Comparison of ENCODE assay signal across 22 mouse cellular contexts in genomic region chr8:104205292-104205691, GRCm38 (mm10). TPM values are rescaled to one million over a fixed set of nuclear protein-coding genes. Genes with fewer than 3 reads are reported as not detected.
DNase-seq lines count a peak whose midpoint lies in the region; ATAC-seq lines count a peak whose summit lies in the region.
"Had no signal": no experiment of that assay in that cellular context is flagged by ENCODE, and none has a peak within 500 bp of the region (broad histone marks: within the 10 kb centered on the region; RNA-seq: fewer than 3 reads in every experiment).

No protein-coding gene starts in this region.

- ATAC-seq in hindbrain, embryonic 12.5 days (ENCODE audit: low FRiP score): peak; percentile 40; the same call in 1 of the 2 replicates
- no peak for ATAC-seq in hindbrain, embryonic 14.5 days (ENCODE audit: low FRiP score)
- ATAC-seq in midbrain, embryonic 12.5 days (ENCODE audit: low FRiP score, low read depth): peak; percentile 27; the same call in 1 of the 2 replicates
- ATAC-seq in midbrain, embryonic 13.5 days: no peak
- ATAC-seq: CD4-positive, CD25-positive, alpha-beta regulatory T cell, adult 4 months; forebrain, embryonic 16.5 days; intestine, embryonic 16.5 days had no signal

- WGBS in hindbrain, embryonic 12.5 days: 43% methylated on average over 3 of the region's 3 CpGs
- WGBS in hindbrain, embryonic 14.5 days: 46% methylated on average over 3 of the region's 3 CpGs
- 69% methylated on average over 3 of the region's 3 CpGs for WGBS in midbrain, embryonic 12.5 days
- WGBS in midbrain, embryonic 13.5 days: 60% methylated on average over 3 of the region's 3 CpGs

- no peak overlapping the region for H3K9ac ChIP-seq in hindbrain, embryonic 12.5 days
- H3K9ac ChIP-seq in hindbrain, embryonic 14.5 days: no peak overlapping the region
- no peak overlapping the region for H3K9ac ChIP-seq in midbrain, embryonic 12.5 days (replicated peaks)
- no peak overlapping the region for H3K9ac ChIP-seq in midbrain, embryonic 13.5 days (replicated peaks)
- H3K9ac ChIP-seq: embryonic facial prominence, embryonic 13.5 days; forebrain, embryonic 12.5 days; heart, embryonic 12.5 days had no signal

- H3K27me3 ChIP-seq in hindbrain, embryonic 12.5 days: 0 out of 2 replicates have a peak, but pooled peaks cover 9% of the 10 kb centered on the region
- H3K27me3 ChIP-seq in hindbrain, embryonic 14.5 days (ENCODE audit: control insufficient read depth, insufficient read depth, low read length): no peaks in the 10 kb centered on the region
- no peaks in the 10 kb centered on the region for H3K27me3 ChIP-seq in midbrain, embryonic 12.5 days
- H3K27me3 ChIP-seq in midbrain, embryonic 13.5 days: no peaks in the 10 kb centered on the region
- H3K27me3 ChIP-seq: embryonic facial prominence, embryonic 13.5 days; forebrain, embryonic 12.5 days; heart, embryonic 12.5 days had no signal

- H3K4me2 ChIP-seq in hindbrain, embryonic 12.5 days (replicated peaks): no peak overlapping the region
- no peak overlapping the region for H3K4me2 ChIP-seq in hindbrain, embryonic 14.5 days (replicated peaks)
- no peak overlapping the region for H3K4me2 ChIP-seq in midbrain, embryonic 12.5 days (replicated peaks)
- H3K4me2 ChIP-seq in midbrain, embryonic 13.5 days (replicated peaks): no peak overlapping the region
- H3K4me2 ChIP-seq: embryonic facial prominence, embryonic 13.5 days; forebrain, embryonic 12.5 days; heart, embryonic 12.5 days had no signal

- no peak overlapping the region for H3K4me3 ChIP-seq in hindbrain, embryonic 12.5 days
- no peak overlapping the region for H3K4me3 ChIP-seq in hindbrain, embryonic 14.5 days (replicated peaks; ENCODE audit: low read length)
- H3K4me3 ChIP-seq in midbrain, embryonic 12.5 days: no peak overlapping the region
- H3K4me3 ChIP-seq in midbrain, embryonic 13.5 days (replicated peaks): no peak overlapping the region
- H3K4me3 ChIP-seq: embryonic facial prominence, embryonic 13.5 days; forebrain, embryonic 12.5 days; heart, embryonic 12.5 days had no signal

- peak; percentile 33 for DNase-seq in adrenal gland, postnatal 14 days
- DNase-seq in adrenal gland, adult 18-20 months (ENCODE audit: low spot score in 2 of 2): no peak
- no peak for DNase-seq in hindbrain, embryonic 14.5 days (ENCODE audit: low spot score)
- DNase-seq in Muller cell, postnatal 12 days (ENCODE audit: inconsistent ontology term): no peak
- DNase-seq: adrenal gland, adult 8-10 months; B cell, adult 2 months; cerebellum, adult 11 months; cerebellum, adult 8-10 months; cerebellum, postnatal 14 days; gastrocnemius, postnatal 10 days; kidney, adult 2 months had no signal

- H3K27ac ChIP-seq in hindbrain, embryonic 12.5 days: no peak overlapping the region
- H3K27ac ChIP-seq in hindbrain, embryonic 14.5 days: no peak overlapping the region
- H3K27ac ChIP-seq in midbrain, embryonic 12.5 days (replicated peaks): no peak overlapping the region
- H3K27ac ChIP-seq in midbrain, embryonic 13.5 days: no peak overlapping the region
- H3K27ac ChIP-seq: embryonic facial prominence, embryonic 13.5 days; forebrain, embryonic 12.5 days had no signal

- H3K9me3 ChIP-seq in hindbrain, embryonic 12.5 days (replicated peaks): no peaks in the 10 kb centered on the region
- H3K9me3 ChIP-seq in hindbrain, embryonic 14.5 days (ENCODE audit: control insufficient read depth, low read length): no peaks in the 10 kb centered on the region; the same call in 1 of the 2 replicates
- no peaks in the 10 kb centered on the region for H3K9me3 ChIP-seq in midbrain, embryonic 12.5 days
- H3K9me3 ChIP-seq in midbrain, embryonic 13.5 days: no peaks in the 10 kb centered on the region
- H3K9me3 ChIP-seq: embryonic facial prominence, embryonic 13.5 days; G1E; heart, embryonic 12.5 days had no signal

- no peaks in the 10 kb centered on the region for H3K4me1 ChIP-seq in hindbrain, embryonic 12.5 days
- no peaks in the 10 kb centered on the region for H3K4me1 ChIP-seq in hindbrain, embryonic 14.5 days (replicated peaks; ENCODE audit: control insufficient read depth, insufficient read depth, low read length)
- H3K4me1 ChIP-seq in midbrain, embryonic 12.5 days: no peaks in the 10 kb centered on the region
- H3K4me1 ChIP-seq in midbrain, embryonic 13.5 days (replicated peaks): no peaks in the 10 kb centered on the region
- H3K4me1 ChIP-seq: embryonic facial prominence, embryonic 13.5 days; forebrain, embryonic 12.5 days; heart, embryonic 12.5 days had no signal

- H3K36me3 ChIP-seq in hindbrain, embryonic 12.5 days: no peaks in the 10 kb centered on the region
- no peaks in the 10 kb centered on the region for H3K36me3 ChIP-seq in hindbrain, embryonic 14.5 days (replicated peaks; ENCODE audit: control insufficient read depth, insufficient read depth)
- no peaks in the 10 kb centered on the region for H3K36me3 ChIP-seq in midbrain, embryonic 12.5 days
- H3K36me3 ChIP-seq in midbrain, embryonic 13.5 days: no peaks in the 10 kb centered on the region
- H3K36me3 ChIP-seq: embryonic facial prominence, embryonic 13.5 days; forebrain, embryonic 12.5 days; G1E; heart, embryonic 12.5 days had no signal

RNA-seq across cellular contexts. Expression of gene Bean1, which starts 35.0 kb away (rescaled TPM):
- total RNA-seq in adrenal gland, postnatal 14 days (2021): 7.1 and 10.3 TPM in 2 replicates
- 10 to 100 TPM in 1 of 2 experiments, 1 to 10 TPM in 1; 6.3 to 12.0 TPM for total RNA-seq in adrenal gland, adult 18-20 months (2021)
- polyA plus RNA-seq in hindbrain, embryonic 12.5 days (2016; fragmentation: Nextera tagmentation; extraction: Ambion mirVana): 2.2 and 2.6 TPM in 2 replicates
- 9.3 and 10.8 TPM in 2 replicates for polyA plus RNA-seq in hindbrain, embryonic 14.5 days (2014; fragmentation: Nextera tagmentation; extraction: Ambion mirVana)
- 0.80 and 1.6 TPM in 2 replicates for polyA plus RNA-seq in midbrain, embryonic 12.5 days (2016; fragmentation: Nextera tagmentation; extraction: Ambion mirVana)
- 1.8 and 2.0 TPM in 2 replicates for polyA plus RNA-seq in midbrain, embryonic 13.5 days (2015; fragmentation: Nextera tagmentation; extraction: Ambion mirVana)
- total RNA-seq: common myeloid progenitor, adult 5-6 weeks; G1E had no signal
- polyA plus RNA-seq: CD4-positive, CD25-positive, alpha-beta regulatory T cell, adult 4 months; G1E had no signal

RNA-seq across cellular contexts. Expression of gene Tk2, which starts 43.1 kb away (rescaled TPM):
- 41.9 and 49.5 TPM in 2 replicates for total RNA-seq in adrenal gland, postnatal 14 days (2021)
- total RNA-seq in adrenal gland, adult 18-20 months (2021): 10 to 100 TPM; 69.6 to 72.9 TPM
- polyA plus RNA-seq in hindbrain, embryonic 12.5 days (2016; fragmentation: Nextera tagmentation; extraction: Ambion mirVana): 37.8 and 38.4 TPM in 2 replicates
- 46.6 and 51.8 TPM in 2 replicates for polyA plus RNA-seq in hindbrain, embryonic 14.5 days (2014; fragmentation: Nextera tagmentation; extraction: Ambion mirVana)
- 38.2 and 42.5 TPM in 2 replicates for polyA plus RNA-seq in midbrain, embryonic 12.5 days (2016; fragmentation: Nextera tagmentation; extraction: Ambion mirVana)
- polyA plus RNA-seq in midbrain, embryonic 13.5 days (2015; fragmentation: Nextera tagmentation; extraction: Ambion mirVana): 43.1 and 46.3 TPM in 2 replicates

RNA-seq across cellular contexts. Expression of gene Cklf, which starts 45.4 kb away (rescaled TPM):
- 63.6 and 75.7 TPM in 2 replicates for total RNA-seq in adrenal gland, postnatal 14 days (2021)
- total RNA-seq in adrenal gland, adult 18-20 months (2021): 10 to 100 TPM; 66.6 to 78.6 TPM
- polyA plus RNA-seq in hindbrain, embryonic 12.5 days (2016; fragmentation: Nextera tagmentation; extraction: Ambion mirVana): 40.7 and 48.2 TPM in 2 replicates
- polyA plus RNA-seq in hindbrain, embryonic 14.5 days (2014; fragmentation: Nextera tagmentation; extraction: Ambion mirVana): 28.6 and 35.1 TPM in 2 replicates
- 35.4 and 37.7 TPM in 2 replicates for polyA plus RNA-seq in midbrain, embryonic 12.5 days (2016; fragmentation: Nextera tagmentation; extraction: Ambion mirVana)
- polyA plus RNA-seq in midbrain, embryonic 13.5 days (2015; fragmentation: Nextera tagmentation; extraction: Ambion mirVana): 34.4 and 36.5 TPM in 2 replicates

Comparison
In these comparisons a context has a peak if more than half of its experiments do, and no peak if none do; other contexts are left out.
1. ATAC-seq: peak in hindbrain, embryonic 12.5 days (single experiment) and midbrain, embryonic 12.5 days (single experiment); none in hindbrain, embryonic 14.5 days (single experiment) and midbrain, embryonic 13.5 days (single experiment).